Mouse (Mus musculus) c-Kit-positive CD71-negative TER-119-negative erythroid progenitor cells, embryonic 14.5 days (primary cell): ENCODE measurements around the gene Mars.

Experiments used
- DNase-seq: peaks from one replicate; pipeline ENCODE4 v3.0.0-alpha.2; 2013; ENCODE audit warnings: low read depth

Gene Mars

GRCm38 (mm10) chr10:127287271-127287935 is 24.2 kb downstream of the Mars start:
- DNase-seq = no peak

GRCm38 (mm10) chr10:127286730-127287129 is 24.9 kb downstream of the Mars start:
- DNase-seq = no peak

- no peak for DNase-seq
Observed at GRCm38 (mm10) chr10:127286194-127286593, 25.4 kb downstream of the Mars start.

DNA sequence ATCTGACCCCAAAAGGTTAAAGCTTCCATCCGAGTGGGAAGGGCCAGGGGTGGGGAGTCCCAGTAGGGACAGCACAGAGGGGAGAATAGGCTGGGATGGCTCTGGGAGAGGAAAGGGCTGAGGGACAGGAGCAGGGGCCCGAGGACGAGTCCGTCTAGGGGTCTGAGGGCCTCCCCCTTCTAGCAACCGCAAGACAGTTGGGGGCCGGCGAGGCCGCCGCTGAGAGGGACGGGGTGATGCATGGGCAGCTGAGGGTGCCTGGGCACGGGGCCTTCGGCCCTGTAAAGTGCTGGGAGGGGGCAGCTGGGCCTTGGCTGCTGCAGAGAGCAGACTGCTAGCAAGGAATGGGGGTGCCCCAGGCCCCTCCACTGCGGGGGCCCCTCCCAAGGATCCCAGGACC is 25.9 kb downstream of the Mars start:
- no peak for DNase-seq

GRCm38 (mm10) chr10:127284724-127285500 is 26.7 kb downstream of the Mars start:
- DNase-seq = no peak

GRCm38 (mm10) chr10:127284105-127284622 is 27.4 kb downstream of the Mars start:
- no peak for DNase-seq

- DNase-seq = no peak
Observed at GRCm38 (mm10) chr10:127282620-127283215, 28.9 kb downstream of the Mars start.

GRCm38 (mm10) chr10:127281316-127281715 is 30.3 kb downstream of the Mars start:
- no peak for DNase-seq

- DNase-seq = no peak
Observed at GRCm38 (mm10) chr10:127279730-127280129, 31.9 kb downstream of the Mars start.

- DNase-seq = no peak
Observed at GRCm38 (mm10) chr10:127274261-127275022, 37.1 kb downstream of the Mars start.

DNA sequence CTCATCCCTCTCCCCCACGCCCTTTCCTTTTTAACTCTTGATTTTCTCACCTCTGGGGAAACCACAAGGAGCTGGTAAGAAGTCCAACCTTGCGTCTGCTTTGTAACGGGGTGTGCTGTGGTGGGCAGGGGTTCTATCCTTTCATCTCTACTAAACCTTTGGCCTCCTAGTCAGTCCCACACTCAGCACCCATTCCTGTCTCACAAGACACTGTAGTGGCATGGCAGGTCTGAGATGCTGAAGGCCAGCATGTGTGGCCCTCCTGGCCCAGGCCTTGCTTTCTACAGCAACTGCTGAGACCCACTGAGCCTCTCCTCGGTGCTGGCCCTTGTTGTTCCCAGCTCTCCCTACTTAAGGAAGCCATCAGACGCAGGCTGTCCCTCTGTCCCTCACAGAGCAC is 39.2 kb downstream of the Mars start:
- no peak for DNase-seq

- DNase-seq = no peak
Observed at GRCm38 (mm10) chr10:127269884-127270283, 41.7 kb downstream of the Mars start.

DNA sequence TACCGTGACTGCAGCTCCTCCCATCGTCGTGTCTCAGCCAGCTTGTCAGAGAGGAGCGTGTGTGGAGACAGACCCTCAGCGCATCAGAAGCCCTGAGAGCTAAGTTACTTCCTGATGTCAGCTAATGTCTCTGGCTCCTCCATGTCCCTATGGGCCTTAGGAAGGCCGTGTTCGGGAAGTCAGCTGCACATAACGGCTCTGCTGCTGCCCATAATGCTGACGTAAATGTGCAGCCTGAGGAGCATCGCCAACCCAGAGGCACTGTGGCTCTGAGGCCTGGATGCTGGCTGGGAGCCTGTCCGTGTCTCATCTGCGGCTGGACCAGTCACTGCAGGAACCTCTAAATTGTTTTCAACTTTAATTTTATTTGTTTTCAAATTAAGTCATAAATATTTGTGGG is 42.5 kb downstream of the Mars start:
- no peak for DNase-seq

DNA sequence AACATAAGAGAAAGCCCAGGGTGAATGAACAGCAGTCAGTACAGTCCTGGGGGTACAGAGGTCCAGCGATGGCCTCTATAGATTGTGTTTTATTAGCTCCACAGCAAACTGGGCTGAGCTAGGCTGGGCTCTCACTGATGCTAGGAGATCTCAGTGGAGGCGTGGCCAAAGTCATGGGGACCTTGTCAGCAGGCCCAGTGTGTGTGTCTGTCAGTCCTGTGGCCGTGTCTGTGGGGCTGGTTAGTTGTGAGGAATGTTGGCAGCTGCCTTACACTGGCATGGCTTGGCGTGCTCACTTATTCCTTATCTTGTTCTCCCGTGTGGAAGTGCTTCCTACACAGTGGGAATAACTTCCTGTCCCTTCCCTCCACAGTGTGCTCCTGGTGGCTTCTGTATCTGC is 43.2 kb downstream of the Mars start:
- no peak for DNase-seq

GRCm38 (mm10) chr10:127267318-127267717 is 44.3 kb downstream of the Mars start:
- DNase-seq = no peak

DNA sequence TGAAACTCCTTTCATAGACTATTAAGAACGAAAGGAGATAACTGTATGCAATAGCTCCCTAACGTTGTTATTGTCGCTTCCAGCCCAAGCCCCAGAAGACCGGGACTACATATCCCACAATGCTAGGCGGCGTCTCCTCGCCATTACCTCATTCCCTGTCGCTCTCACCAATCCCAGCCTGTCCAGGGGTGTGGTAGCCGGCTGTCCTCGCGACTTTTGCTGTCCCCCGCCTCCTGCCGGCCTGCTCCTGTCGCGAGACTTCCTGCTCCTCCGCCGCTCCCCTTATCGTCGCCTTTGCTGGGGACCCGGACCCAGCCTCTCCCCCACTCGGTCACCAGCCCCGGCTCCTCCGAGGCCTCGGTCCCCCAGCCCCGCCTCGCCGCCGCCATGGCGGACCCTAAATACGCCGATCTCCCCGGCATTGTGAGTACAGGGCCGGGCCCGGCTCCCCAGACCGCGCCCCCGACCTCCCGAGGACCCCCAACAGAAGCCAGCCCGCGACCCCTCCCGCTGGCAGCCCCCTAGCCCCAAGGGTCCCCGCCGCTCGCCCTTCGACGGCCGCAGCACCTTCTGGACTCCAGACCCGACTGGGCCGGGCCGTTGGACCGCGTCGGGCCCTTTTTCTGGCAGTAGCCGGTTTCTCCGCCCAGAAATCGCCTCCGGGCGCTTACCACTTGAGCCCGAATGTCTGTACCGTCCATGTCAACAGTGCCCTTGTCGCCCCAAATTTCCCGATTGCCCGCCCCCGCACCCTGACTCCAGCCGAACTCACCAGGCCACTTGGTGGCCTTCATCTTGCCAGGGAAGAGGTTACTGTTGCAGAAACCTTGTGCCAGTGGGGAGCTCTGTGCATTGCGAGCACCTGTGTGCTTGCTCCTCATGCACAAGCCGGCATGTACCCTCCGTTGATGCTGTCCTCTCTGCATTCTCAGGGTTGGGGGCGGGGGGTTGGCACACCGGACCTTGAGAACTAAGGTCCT is 45.2 kb downstream of the Mars start, which contains the start of gene Dctn2:
Gene Dctn2, plus strand, starts transcription at position 257 of the 980 bp plus-strand sequence.
- peak; percentile 89 for DNase-seq

GRCm38 (mm10) chr10:127265727-127266111 is 45.9 kb downstream of the Mars start:
- DNase-seq = no peak

DNA sequence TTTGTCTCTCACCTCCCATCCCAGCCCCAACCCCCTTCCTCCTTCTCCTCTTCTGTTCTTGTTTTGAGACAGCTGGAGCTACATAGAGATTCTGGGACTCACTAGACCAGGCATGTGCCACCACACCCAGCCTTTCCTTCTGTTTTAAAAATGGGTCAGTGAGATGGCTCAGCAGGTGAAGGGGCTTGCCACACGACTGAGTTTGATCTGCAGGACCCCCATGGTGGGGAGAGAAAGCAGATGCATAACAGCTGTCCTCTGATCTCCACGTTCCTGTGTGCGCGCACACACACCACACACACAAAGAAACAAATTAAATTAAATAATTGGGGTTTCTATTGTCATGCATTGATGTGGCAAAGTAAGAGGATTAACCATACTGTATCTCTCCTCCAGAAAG is 46.6 kb downstream of the Mars start:
- no peak for DNase-seq

DNA sequence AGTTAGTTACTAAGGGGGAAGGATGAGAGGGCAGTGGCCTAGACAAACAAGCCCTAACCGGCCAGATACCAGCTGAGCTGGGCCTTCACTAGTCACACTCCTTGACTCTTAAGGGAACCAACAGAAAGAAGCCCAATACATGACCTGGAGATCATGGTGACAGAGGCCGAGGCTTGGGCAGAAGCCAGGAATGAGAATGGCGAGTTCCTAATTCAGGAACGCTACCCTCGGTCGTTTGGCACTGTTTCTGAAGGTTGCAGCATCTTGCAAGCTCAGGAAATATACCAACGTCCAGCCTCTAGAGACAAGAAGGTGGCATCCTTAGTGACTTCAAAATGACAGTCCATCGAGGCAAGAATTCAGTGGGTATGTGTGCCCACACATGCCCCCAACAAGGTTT is 47.2 kb downstream of the Mars start:
- DNase-seq = no peak

GRCm38 (mm10) chr10:127263631-127264030 is 48.0 kb downstream of the Mars start:
- no peak for DNase-seq
